Mouse (Mus musculus): Measurements from ENCODE around the gene Kif26b.

DNA sequence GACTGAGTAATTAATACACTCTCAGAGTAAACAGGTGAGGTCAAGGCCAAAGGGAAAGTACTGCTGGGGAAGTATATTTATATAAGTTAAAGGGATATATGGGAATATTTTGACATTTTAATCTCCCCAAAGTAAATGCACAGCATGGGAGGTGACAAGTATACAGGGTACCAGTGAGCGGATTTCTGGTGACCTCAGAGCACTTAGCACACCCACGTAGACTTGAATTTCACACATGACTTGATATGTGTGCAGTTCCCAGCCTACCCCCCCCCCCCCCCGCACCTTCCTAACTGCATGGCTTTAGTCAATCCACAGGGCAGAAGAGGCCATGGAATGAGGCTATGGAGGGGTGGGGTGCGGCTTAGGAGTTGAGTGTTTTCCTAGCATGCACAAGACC lies 35.9 kb downstream of the Kif26b start:
- TF ChIP-seq CTCF (IDR thresholded peaks at IDR 0.05; ENCODE audit: low read depth, low read length) (no peak), POLR2A (IDR thresholded peaks at IDR 0.05; ENCODE audit: borderline replicate concordance, low read depth, low read length) (no peak)
